Mouse (Mus musculus): Measurements from ENCODE around the gene Gm45808. TPM values are rescaled to one million over a fixed set of nuclear protein-coding genes. Genes with fewer than 3 reads are reported as not detected.
A peak's percentile ranks its signal among the peaks of the same experiment; 100 is the strongest.
"Not testable (repeated sequence)": the region's sequence is repeated elsewhere in the genome, so short reads cannot be mapped to it uniquely, and the experiment has no call there.

Gene Gm45808
- 14.2 TPM in 1 of 2 replicates, not detected in the other for total RNA-seq (2014; rRNA removed; ENCODE audit: low replicate concordance)
- polyA plus RNA-seq (2015; fragmentation: Nextera tagmentation; extraction: Ambion mirVana): 0.18 TPM in 1 of 2 replicates, not detected in the other

GRCm38 (mm10) chr7:45486761-45487415, at the start of gene Gm45808:
TSS of gene Gm45808 (minus strand) at chr7:45486811.
- Histone ChIP-seq H3K27me3 (ENCODE audit: control insufficient read depth, insufficient read depth, low read length) (no peaks in the 10 kb centered on the region), H3K4me1 (ENCODE audit: control insufficient read depth, insufficient read depth) (no peaks in the 10 kb centered on the region), H3K36me3 (replicated peaks; ENCODE audit: control insufficient read depth, insufficient read depth, low read length) (no peaks in the 10 kb centered on the region), H3K4me3 (ENCODE audit: low read depth, low read length) (no peak within 1 kb of the TSS), H3K27ac (ENCODE audit: low read depth) (no peak within 1 kb of the TSS), H3K9me3 (replicated peaks; ENCODE audit: control insufficient read depth, low read length) (no peaks in the 10 kb centered on the region), H3K9ac (replicated peaks; ENCODE audit: low read depth, low read length) (no peak within 1 kb of the TSS), H3K4me2 (ENCODE audit: low read depth, low read length) (no peak within 1 kb of the TSS)
- WGBS: 84% methylated on average over 12 of the region's 12 CpGs
- DNase-seq (ENCODE audit: low spot score) (no peak), ATAC-seq (ENCODE audit: insufficient read depth, low read depth) (no peak)
- TF ChIP-seq CTCF (IDR thresholded peaks at IDR 0.05; ENCODE audit: low read depth): no peak
- TF ChIP-seq EP300 (IDR thresholded peaks at IDR 0.05; ENCODE audit: low read depth): no peak

DNA sequence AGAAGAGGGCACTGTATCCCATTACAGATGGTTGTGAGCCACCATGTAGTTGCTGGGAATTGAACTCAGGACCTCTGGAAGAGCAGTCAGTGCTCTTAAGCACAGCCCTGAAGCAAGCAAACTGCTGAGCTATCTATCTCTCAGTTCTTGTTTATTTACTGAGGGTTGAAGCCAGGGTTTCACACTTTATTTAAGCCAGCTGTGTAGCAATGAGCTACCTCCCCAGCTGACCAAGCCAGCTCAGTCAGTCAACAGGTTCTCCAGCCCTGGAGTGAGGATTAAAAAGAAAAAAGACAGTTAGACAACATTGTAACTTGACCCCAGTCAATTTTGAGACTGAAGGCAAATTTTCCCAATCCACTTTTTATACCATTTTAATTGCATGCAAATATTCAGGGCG, 49.1 kb upstream of the Gm45808 start:
- no peak overlapping the region for H3K4me3 ChIP-seq (ENCODE audit: low read depth, low read length)
- no peaks in the 10 kb centered on the region for H3K27me3 ChIP-seq (ENCODE audit: control insufficient read depth, insufficient read depth, low read length)
- no peaks in the 10 kb centered on the region for H3K36me3 ChIP-seq (replicated peaks; ENCODE audit: control insufficient read depth, insufficient read depth, low read length)
- no peak overlapping the region for H3K27ac ChIP-seq (ENCODE audit: low read depth)
- no peak for TF ChIP-seq EP300 (IDR thresholded peaks at IDR 0.05; ENCODE audit: low read depth)
- no peak for TF ChIP-seq CTCF (IDR thresholded peaks at IDR 0.05; ENCODE audit: low read depth)
- WGBS: 74% methylated on average over 1 of the region's 1 CpGs
- H3K9ac ChIP-seq (replicated peaks; ENCODE audit: low read depth, low read length): no peak overlapping the region
- ATAC-seq (ENCODE audit: insufficient read depth, low read depth): no peak
- 0 out of 2 replicates have a peak, but pooled peaks cover 5% of the 10 kb centered on the region for H3K4me1 ChIP-seq (ENCODE audit: control insufficient read depth, insufficient read depth)
- H3K9me3 ChIP-seq (replicated peaks; ENCODE audit: control insufficient read depth, low read length): no peaks in the 10 kb centered on the region
- no peak for DNase-seq (ENCODE audit: low spot score)
- no peak overlapping the region for H3K4me2 ChIP-seq (ENCODE audit: low read depth, low read length)

GRCm38 (mm10) chr7:45530643-45531042, 44.0 kb upstream of the Gm45808 start:
- H3K4me3 ChIP-seq (ENCODE audit: low read depth, low read length): no peak overlapping the region
- TF ChIP-seq CTCF (IDR thresholded peaks at IDR 0.05; ENCODE audit: low read depth) (no peak), EP300 (IDR thresholded peaks at IDR 0.05; ENCODE audit: low read depth) (no peak)
- ATAC-seq (ENCODE audit: insufficient read depth, low read depth): no peak
- H3K27me3 ChIP-seq (ENCODE audit: control insufficient read depth, insufficient read depth, low read length): no peaks in the 10 kb centered on the region
- no peak overlapping the region for H3K9ac ChIP-seq (replicated peaks; ENCODE audit: low read depth, low read length)
- WGBS: 49% methylated on average over 2 of the region's 2 CpGs
- peak overlapping the region; percentile 3; the same call in 1 of the 2 replicates for H3K4me2 ChIP-seq (ENCODE audit: low read depth, low read length)
- peak overlapping the region; percentile 53; the same call in 1 of the 2 replicates for H3K27ac ChIP-seq (ENCODE audit: low read depth)
- H3K4me1 ChIP-seq (ENCODE audit: control insufficient read depth, insufficient read depth): peaks cover 16% of the 10 kb centered on the region; the same call in 1 of the 2 replicates
- no peaks in the 10 kb centered on the region for H3K9me3 ChIP-seq (replicated peaks; ENCODE audit: control insufficient read depth, low read length)
- no peak for DNase-seq (ENCODE audit: low spot score)
- H3K36me3 ChIP-seq (replicated peaks; ENCODE audit: control insufficient read depth, insufficient read depth, low read length): no peaks in the 10 kb centered on the region

DNA sequence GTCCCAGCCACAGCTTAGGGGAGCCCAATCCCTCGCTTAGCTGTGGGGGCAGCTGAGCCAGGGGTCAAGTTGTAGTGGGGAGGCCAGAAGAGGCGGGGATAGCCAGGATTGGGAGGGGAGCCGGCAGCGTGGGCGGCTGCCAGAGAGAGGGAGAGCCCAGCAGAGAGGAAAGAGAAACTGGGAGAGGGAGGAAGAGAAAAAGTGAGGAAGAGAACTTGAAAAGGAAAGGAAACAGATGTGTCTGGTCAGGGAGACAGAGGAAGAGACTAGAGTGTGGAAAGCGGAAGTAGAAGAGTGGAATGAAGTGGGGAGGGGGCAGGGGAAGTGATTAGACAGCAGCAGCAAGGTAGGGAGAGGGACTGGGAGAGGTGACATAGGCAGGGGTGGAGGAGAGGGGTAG, 42.9 kb upstream of the Gm45808 start:
- DNase-seq (ENCODE audit: low spot score): peak; percentile 32
- H3K36me3 ChIP-seq (replicated peaks; ENCODE audit: control insufficient read depth, insufficient read depth, low read length): no peaks in the 10 kb centered on the region
- no peak overlapping the region for H3K4me2 ChIP-seq (ENCODE audit: low read depth, low read length)
- no peaks in the 10 kb centered on the region for H3K9me3 ChIP-seq (replicated peaks; ENCODE audit: control insufficient read depth, low read length)
- ATAC-seq (ENCODE audit: insufficient read depth, low read depth): no peak
- no peak overlapping the region for H3K4me3 ChIP-seq (ENCODE audit: low read depth, low read length)
- no peaks in the 10 kb centered on the region for H3K27me3 ChIP-seq (ENCODE audit: control insufficient read depth, insufficient read depth, low read length)
- TF ChIP-seq CTCF (IDR thresholded peaks at IDR 0.05; ENCODE audit: low read depth) (no peak), EP300 (IDR thresholded peaks at IDR 0.05; ENCODE audit: low read depth) (no peak)
- peaks cover 23% of the 10 kb centered on the region for H3K4me1 ChIP-seq (ENCODE audit: control insufficient read depth, insufficient read depth)
- no peak overlapping the region for H3K9ac ChIP-seq (replicated peaks; ENCODE audit: low read depth, low read length)
- H3K27ac ChIP-seq (ENCODE audit: low read depth): no peak overlapping the region
- 7% methylated on average over 6 of the region's 6 CpGs for WGBS

GRCm38 (mm10) chr7:45527169-45527568, 40.6 kb upstream of the Gm45808 start:
- not testable (repeated sequence) for H3K9me3 ChIP-seq (replicated peaks; ENCODE audit: control insufficient read depth, low read length); H3K4me2 ChIP-seq (ENCODE audit: low read depth, low read length); H3K27me3 ChIP-seq (ENCODE audit: control insufficient read depth, insufficient read depth, low read length); H3K9ac ChIP-seq (replicated peaks; ENCODE audit: low read depth, low read length); ATAC-seq (ENCODE audit: insufficient read depth, low read depth); H3K27ac ChIP-seq (ENCODE audit: low read depth); DNase-seq (ENCODE audit: low spot score); H3K4me3 ChIP-seq (ENCODE audit: low read depth, low read length)
- H3K4me1 ChIP-seq (ENCODE audit: control insufficient read depth, insufficient read depth): peaks cover 40% of the 10 kb centered on the region
- H3K36me3 ChIP-seq (replicated peaks; ENCODE audit: control insufficient read depth, insufficient read depth, low read length): peaks cover 12% of the 10 kb centered on the region; the same call in 1 of the 2 replicates
- WGBS: 82% methylated on average over 6 of the region's 6 CpGs

Measured in heart, postnatal 0 days (tissue).